Mouse (Mus musculus): ENCODE measurements around the gene Atxn2. TPM values are rescaled to one million over a fixed set of nuclear protein-coding genes. Genes with fewer than 3 reads are reported as not detected.
A peak's percentile ranks its signal among the peaks of the same experiment; 100 is the strongest.

Atxn2 gene
- total RNA-seq, 2 experiments from 2014 or later, result 155 to 169 TPM

GRCm38 (mm10) chr5:121828491-121829432, 117.6 kb downstream of the Atxn2 start:
- no peak for DNase-seq
- intact Hi-C loops (cut with DNase I), result no loop called here

- intact Hi-C loops (cut with DNase I), result no loop called here
- DNase-seq, result no peak
Observed at GRCm38 (mm10) chr5:121831002-121831601, 120.0 kb downstream of the Atxn2 start.

- intact Hi-C loops (cut with DNase I), result no loop called here
- no peak for DNase-seq
Observed at GRCm38 (mm10) chr5:121832376-121833155, 121.4 kb downstream of the Atxn2 start.

GRCm38 (mm10) chr5:121833159-121833558, 122.0 kb downstream of the Atxn2 start:
- no peak for DNase-seq
- intact Hi-C loops (cut with DNase I), result no loop called here

GRCm38 (mm10) chr5:121833572-121834240, 122.6 kb downstream of the Atxn2 start:
- DNase-seq, result peak; percentile 82 to 84
- intact Hi-C loops (cut with DNase I), result no loop called here

- DNase-seq, result no peak
- intact Hi-C loops (cut with DNase I), result no loop called here
Observed at GRCm38 (mm10) chr5:121834241-121834606, 123.1 kb downstream of the Atxn2 start.

- intact Hi-C loops (cut with DNase I), result no loop called here
- no peak for DNase-seq
Observed at GRCm38 (mm10) chr5:121834991-121835747, 124.0 kb downstream of the Atxn2 start.

GRCm38 (mm10) chr5:121835949-121836691, 125.0 kb downstream of the Atxn2 start:
- peak in 1 of 2 experiments; percentile 49 for DNase-seq
- intact Hi-C loops (cut with DNase I), result no loop called here

- intact Hi-C loops (cut with DNase I), result no loop called here
Observed at GRCm38 (mm10) chr5:121836692-121837415, 125.7 kb downstream of the Atxn2 start.

GRCm38 (mm10) chr5:121837441-121838340, 126.6 kb downstream of the Atxn2 start, which contains the start of gene Sh2b3:
Gene Sh2b3, minus strand, starts transcription at chr5:121837646.
- intact Hi-C loops (cut with DNase I), result no loop called here
- DNase-seq, result peak; percentile 69 to 70

More at GRCm38 (mm10) chr5:121836692-121837415, 125.7 kb downstream of the Atxn2 start:
- DNase-seq, result peak; percentile 94 to 96

- intact Hi-C loops (cut with DNase I), result no loop called here
- DNase-seq, result peak; percentile 71 to 73
Observed at GRCm38 (mm10) chr5:121838341-121839127, 127.4 kb downstream of the Atxn2 start.

- DNase-seq, result no peak
- intact Hi-C loops (cut with DNase I), result no loop called here
Observed at GRCm38 (mm10) chr5:121839128-121839473, 128.0 kb downstream of the Atxn2 start.

GRCm38 (mm10) chr5:121841516-121841915, 130.4 kb downstream of the Atxn2 start:
- intact Hi-C loops (cut with DNase I), result loop anchor here (5.0 to 10.0 kb wide), 2 partner anchors 47 to 129 kb away; partner anchors contain the start of gene Atxn2
- DNase-seq, result no peak

GRCm38 (mm10) chr5:121841973-121842372, 130.8 kb downstream of the Atxn2 start:
- no peak for DNase-seq
- intact Hi-C loops (cut with DNase I), result loop anchor here (1.0 to 10.0 kb wide), 3 partner anchors 27 to 130 kb away; partner anchors contain the start of gene Atxn2

- intact Hi-C loops (cut with DNase I), result loop anchor here (1.0 to 10.0 kb wide), 3 partner anchors 27 to 130 kb away; partner anchors contain the start of gene Atxn2
- DNase-seq, result peak; percentile 92 to 95
Observed at GRCm38 (mm10) chr5:121842665-121843118, 131.6 kb downstream of the Atxn2 start.
